Mouse (Mus musculus) cortical plate, adult 2 months (tissue): ENCODE data around the gene Slc7a6.

Experiments used
- CTCF ChIP-seq: fragments of 200-500 bp; IDR thresholded peaks from 2 replicates; pipeline ENCODE4 v1.5.1; 2011; ENCODE audit warnings: mild to moderate bottlenecking, control low read depth, low read length; ENCODE audit not compliant: insufficient read depth; ENCODE audit errors: extremely low read depth
- POLR2A ChIP-seq: fragments of 200-500 bp; IDR thresholded peaks from 2 replicates; pipeline ENCODE4 v1.6.1; 2011; ENCODE audit warnings: mild to moderate bottlenecking, low read length, control low read depth; ENCODE audit not compliant: insufficient read depth; ENCODE audit errors: extremely low read depth

DNA sequence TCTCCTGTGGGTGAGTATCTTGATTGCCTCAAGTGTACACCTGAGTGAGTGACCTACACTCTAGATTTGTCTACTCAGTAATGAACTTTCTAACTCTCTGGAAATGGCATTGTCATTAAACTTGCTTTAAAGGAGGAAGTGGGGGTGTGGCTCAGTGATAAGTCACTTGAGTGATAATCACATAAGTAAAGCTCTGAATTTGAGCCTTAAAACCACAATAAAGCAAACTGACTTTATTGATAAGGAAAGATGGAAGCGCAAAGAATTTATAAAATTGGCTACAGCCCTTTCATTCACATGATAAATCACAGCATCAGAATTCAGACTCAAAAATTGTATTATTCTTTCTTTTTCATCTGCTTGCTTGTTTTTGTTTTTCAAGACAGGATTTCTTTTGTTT, 11.2 kb upstream of the Slc7a6 start:
- no peak for TF ChIP-seq CTCF
- TF ChIP-seq POLR2A, result no peak
